Mouse (Mus musculus): ENCODE data around the gene Ccdc40. TPM values are rescaled to one million over a fixed set of nuclear protein-coding genes. Genes with fewer than 3 reads are reported as not detected.
"Not testable (repeated sequence)": the region's sequence is repeated elsewhere in the genome, so short reads cannot be mapped to it uniquely, and the experiment has no call there.

The Ccdc40 gene
- total and polyA plus RNA-seq, 2 experiments, result 0.09 TPM; not detected in 1

GRCm38 (mm10) chr11:119250998-119251397, 22.6 kb downstream of the Ccdc40 start:
- H3K27me3 ChIP-seq (ENCODE audit: control insufficient read depth, insufficient read depth, low read length), result 0 out of 2 replicates have a peak, but pooled peaks cover 3% of the 10 kb centered on the region
- 64% methylated on average over 17 of the region's 17 CpGs for WGBS
- no peaks in the 10 kb centered on the region for H3K79me2 ChIP-seq (ENCODE audit: control insufficient read depth, insufficient read depth, low read length)
- TF ChIP-seq POLR2A (IDR thresholded peaks at IDR 0.05; ENCODE audit: extremely low read depth, insufficient read depth, low read length) (no peak), CTCF (IDR thresholded peaks at IDR 0.05; ENCODE audit: low read depth, low read length) (no peak)
- H3K27ac ChIP-seq (replicated peaks; ENCODE audit: insufficient read depth, low read depth, low read length), result no peak overlapping the region
- no peak overlapping the region for H3K4me3 ChIP-seq (ENCODE audit: insufficient read depth, low read depth, low read length)
- no peak overlapping the region for H3K9ac ChIP-seq (ENCODE audit: low read depth, low read length)
- H3K4me1 ChIP-seq (ENCODE audit: control insufficient read depth, insufficient read depth, low read length), result no peaks in the 10 kb centered on the region
- no peak for DNase-seq (ENCODE audit: extremely low read depth, low read depth, low spot score)
- no peaks in the 10 kb centered on the region for H3K36me3 ChIP-seq (ENCODE audit: control insufficient read depth, insufficient read depth, low read length)

- 23% methylated on average over 22 of the region's 22 CpGs for WGBS
- no peak overlapping the region for H3K4me3 ChIP-seq (ENCODE audit: insufficient read depth, low read depth, low read length)
These were observed 24.6 kb downstream of the Ccdc40 start for GRCm38 (mm10) chr11:119252854-119253541.

GRCm38 (mm10) chr11:119256557-119256956, 28.2 kb downstream of the Ccdc40 start:
- H3K36me3 ChIP-seq (ENCODE audit: control insufficient read depth, insufficient read depth, low read length); H3K27me3 ChIP-seq (ENCODE audit: control insufficient read depth, insufficient read depth, low read length); H3K4me3 ChIP-seq (ENCODE audit: insufficient read depth, low read depth, low read length); H3K4me1 ChIP-seq (ENCODE audit: control insufficient read depth, insufficient read depth, low read length); H3K9ac ChIP-seq (ENCODE audit: low read depth, low read length); H3K79me2 ChIP-seq (ENCODE audit: control insufficient read depth, insufficient read depth, low read length); H3K27ac ChIP-seq (replicated peaks; ENCODE audit: insufficient read depth, low read depth, low read length): not testable (repeated sequence)
- 44% methylated on average over 5 of the region's 5 CpGs for WGBS
- DNase-seq (ENCODE audit: extremely low read depth, low read depth, low spot score), result peak; percentile 29

More at GRCm38 (mm10) chr11:119252854-119253541, 24.6 kb downstream of the Ccdc40 start:
- H3K27ac ChIP-seq (replicated peaks; ENCODE audit: insufficient read depth, low read depth, low read length), result no peak overlapping the region
- H3K36me3 ChIP-seq (ENCODE audit: control insufficient read depth, insufficient read depth, low read length), result no peaks in the 10 kb centered on the region
- peak; percentile 43; the same call in 1 of the 2 replicates for TF ChIP-seq CTCF (IDR thresholded peaks at IDR 0.05; ENCODE audit: low read depth, low read length)
- no peak for TF ChIP-seq POLR2A (IDR thresholded peaks at IDR 0.05; ENCODE audit: extremely low read depth, insufficient read depth, low read length)
- no peaks in the 10 kb centered on the region for H3K79me2 ChIP-seq (ENCODE audit: control insufficient read depth, insufficient read depth, low read length)
- DNase-seq (ENCODE audit: extremely low read depth, low read depth, low spot score), result no peak
- 0 out of 2 replicates have a peak, but pooled peaks cover 3% of the 10 kb centered on the region for H3K27me3 ChIP-seq (ENCODE audit: control insufficient read depth, insufficient read depth, low read length)
- H3K4me1 ChIP-seq (ENCODE audit: control insufficient read depth, insufficient read depth, low read length), result no peaks in the 10 kb centered on the region
- H3K9ac ChIP-seq (ENCODE audit: low read depth, low read length), result no peak overlapping the region

GRCm38 (mm10) chr11:119258216-119258571, 29.8 kb downstream of the Ccdc40 start:
- 46% methylated on average over 9 of the region's 9 CpGs for WGBS
- no peaks in the 10 kb centered on the region for H3K79me2 ChIP-seq (ENCODE audit: control insufficient read depth, insufficient read depth, low read length)
- H3K4me1 ChIP-seq (ENCODE audit: control insufficient read depth, insufficient read depth, low read length), result 0 out of 2 replicates have a peak, but pooled peaks cover 2% of the 10 kb centered on the region
- DNase-seq (ENCODE audit: extremely low read depth, low read depth, low spot score), result no peak
- H3K27ac ChIP-seq (replicated peaks; ENCODE audit: insufficient read depth, low read depth, low read length), result no peak overlapping the region
- no peak for TF ChIP-seq POLR2A (IDR thresholded peaks at IDR 0.05; ENCODE audit: extremely low read depth, insufficient read depth, low read length)
- no peak for TF ChIP-seq CTCF (IDR thresholded peaks at IDR 0.05; ENCODE audit: low read depth, low read length)
- no peaks in the 10 kb centered on the region for H3K27me3 ChIP-seq (ENCODE audit: control insufficient read depth, insufficient read depth, low read length)
- no peak overlapping the region for H3K4me3 ChIP-seq (ENCODE audit: insufficient read depth, low read depth, low read length)
- no peaks in the 10 kb centered on the region for H3K36me3 ChIP-seq (ENCODE audit: control insufficient read depth, insufficient read depth, low read length)
- no peak overlapping the region; the same call in 1 of the 2 replicates for H3K9ac ChIP-seq (ENCODE audit: low read depth, low read length)

- WGBS, result 32% methylated on average over 23 of the region's 23 CpGs
- no peak overlapping the region for H3K27ac ChIP-seq (replicated peaks; ENCODE audit: insufficient read depth, low read depth, low read length)
- TF ChIP-seq CTCF (IDR thresholded peaks at IDR 0.05; ENCODE audit: low read depth, low read length) (no peak), POLR2A (IDR thresholded peaks at IDR 0.05; ENCODE audit: extremely low read depth, insufficient read depth, low read length) (no peak)
- 0 out of 2 replicates have a peak, but pooled peaks cover 2% of the 10 kb centered on the region for H3K4me1 ChIP-seq (ENCODE audit: control insufficient read depth, insufficient read depth, low read length)
- H3K79me2 ChIP-seq (ENCODE audit: control insufficient read depth, insufficient read depth, low read length), result no peaks in the 10 kb centered on the region
- H3K9ac ChIP-seq (ENCODE audit: low read depth, low read length), result peak overlapping the region; percentile 16
- H3K36me3 ChIP-seq (ENCODE audit: control insufficient read depth, insufficient read depth, low read length), result no peaks in the 10 kb centered on the region
- peak; percentile 44 for DNase-seq (ENCODE audit: extremely low read depth, low read depth, low spot score)
- H3K4me3 ChIP-seq (ENCODE audit: insufficient read depth, low read depth, low read length), result peak overlapping the region; percentile 21
- no peaks in the 10 kb centered on the region for H3K27me3 ChIP-seq (ENCODE audit: control insufficient read depth, insufficient read depth, low read length)
These were observed 30.4 kb downstream of the Ccdc40 start for GRCm38 (mm10) chr11:119258572-119259322.

- no peaks in the 10 kb centered on the region for H3K79me2 ChIP-seq (ENCODE audit: control insufficient read depth, insufficient read depth, low read length)
- no peak overlapping the region for H3K4me3 ChIP-seq (ENCODE audit: insufficient read depth, low read depth, low read length)
- DNase-seq (ENCODE audit: extremely low read depth, low read depth, low spot score), result no peak
- 90% methylated on average over 8 of the region's 8 CpGs for WGBS
- H3K9ac ChIP-seq (ENCODE audit: low read depth, low read length), result no peak overlapping the region
- no peak overlapping the region for H3K27ac ChIP-seq (replicated peaks; ENCODE audit: insufficient read depth, low read depth, low read length)
- 0 out of 2 replicates have a peak, but pooled peaks cover 2% of the 10 kb centered on the region for H3K4me1 ChIP-seq (ENCODE audit: control insufficient read depth, insufficient read depth, low read length)
- no peaks in the 10 kb centered on the region for H3K27me3 ChIP-seq (ENCODE audit: control insufficient read depth, insufficient read depth, low read length)
- no peak for TF ChIP-seq CTCF (IDR thresholded peaks at IDR 0.05; ENCODE audit: low read depth, low read length)
- no peak for TF ChIP-seq POLR2A (IDR thresholded peaks at IDR 0.05; ENCODE audit: extremely low read depth, insufficient read depth, low read length)
- no peaks in the 10 kb centered on the region for H3K36me3 ChIP-seq (ENCODE audit: control insufficient read depth, insufficient read depth, low read length)
These were observed 31.6 kb downstream of the Ccdc40 start for GRCm38 (mm10) chr11:119259977-119260376.
